Comparison of ENCODE assay signal across 13 mouse cellular contexts in the genomic region with DNA sequence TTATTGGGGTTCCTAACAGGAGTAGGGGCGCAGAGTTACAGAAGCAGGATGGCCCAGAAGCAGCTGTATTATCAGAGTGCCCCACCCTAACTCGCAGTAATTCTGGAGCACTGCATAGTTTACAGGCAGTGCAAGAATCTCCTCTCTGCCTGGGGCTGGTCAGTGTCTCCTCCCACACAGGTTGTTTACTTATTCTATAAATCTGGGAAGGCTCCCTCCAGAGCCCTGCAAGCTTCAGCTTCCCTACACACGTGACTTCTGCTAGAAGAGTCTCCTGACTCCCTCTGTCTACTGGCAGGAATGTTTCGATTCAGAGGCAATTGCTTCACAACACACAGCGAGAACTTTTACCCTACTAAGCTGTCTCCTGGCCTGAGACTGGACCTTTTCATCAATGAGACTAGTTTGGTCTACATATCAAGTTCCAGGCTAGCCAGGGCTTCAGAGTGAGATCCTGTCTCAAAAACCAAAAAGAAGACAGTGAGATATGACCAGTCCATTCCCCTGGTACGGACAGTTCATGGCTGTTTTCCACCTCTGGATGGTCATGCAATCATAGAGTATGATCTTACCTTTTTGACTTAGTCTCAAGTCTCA. TPM values are rescaled to one million over a fixed set of nuclear protein-coding genes. Genes with fewer than 3 reads are reported as not detected.
DNase-seq lines count a peak whose midpoint lies in the region; ATAC-seq and TF ChIP-seq lines count a peak whose summit lies in the region.
"Had no signal": no experiment of that assay in that cellular context is flagged by ENCODE, and none has a peak within 500 bp of the region (broad histone marks: within the 10 kb centered on the region; RNA-seq: fewer than 3 reads in every experiment).

No protein-coding gene starts in this region.

- no peak overlapping the region for H3K4me2 ChIP-seq in lung, postnatal 0 days (replicated peaks; ENCODE audit: low read depth, low read length)
- H3K4me2 ChIP-seq in hindbrain, embryonic 11.5 days (replicated peaks; ENCODE audit: low read depth, low read length), result no peak overlapping the region
- H3K4me2 ChIP-seq in forebrain, embryonic 16.5 days (ENCODE audit: low read length), result no peak overlapping the region
- H3K4me2 ChIP-seq: hindbrain, embryonic 15.5 days; limb, embryonic 12.5 days had no signal

- no peak; the same call in 1 of the 2 replicates for TF ChIP-seq EP300 in lung, postnatal 0 days (IDR thresholded peaks at IDR 0.05)

- H3K27ac ChIP-seq in lung, postnatal 0 days (ENCODE audit: low read length), result no peak overlapping the region
- H3K27ac ChIP-seq in hindbrain, embryonic 11.5 days (ENCODE audit: low read depth, low read length), result no peak overlapping the region
- no peak overlapping the region for H3K27ac ChIP-seq in forebrain, embryonic 16.5 days (ENCODE audit: low read length)
- H3K27ac ChIP-seq: gastrocnemius, adult 2 months; hindbrain, embryonic 15.5 days; limb, embryonic 12.5 days had no signal

- no peak; the same call in 1 of the 2 replicates for TF ChIP-seq CTCF in lung, postnatal 0 days (IDR thresholded peaks at IDR 0.05)

- H3K9ac ChIP-seq in lung, postnatal 0 days (replicated peaks; ENCODE audit: low read depth), result no peak overlapping the region
- no peak overlapping the region for H3K9ac ChIP-seq in hindbrain, embryonic 11.5 days (ENCODE audit: low read depth, low read length)
- no peak overlapping the region for H3K9ac ChIP-seq in forebrain, embryonic 16.5 days (replicated peaks; ENCODE audit: low read depth, low read length)
- H3K9ac ChIP-seq: hindbrain, embryonic 15.5 days; limb, embryonic 12.5 days had no signal

- WGBS in lung, postnatal 0 days, result 34% methylated on average over 6 of the region's 6 CpGs
- WGBS in hindbrain, embryonic 11.5 days, result 79% methylated on average over 6 of the region's 6 CpGs
- 79% methylated on average over 6 of the region's 6 CpGs for WGBS in forebrain, embryonic 16.5 days

- DNase-seq in heart, postnatal 4 days, result peak; percentile 2
- no peak for DNase-seq in heart, postnatal 36 days
- peak; percentile 81 for DNase-seq in NIH3T3 (ENCODE audit: low read depth)
- DNase-seq in kidney, adult 18-20 months, result peak; percentile 24
- DNase-seq in lung, postnatal 0 days (ENCODE audit: low spot score), result peak; percentile 71
- no peak for DNase-seq in hindbrain, embryonic 11.5 days (ENCODE audit: low spot score)
- DNase-seq in adrenal gland, adult 8-10 months, result no peak
- DNase-seq: gastrocnemius, adult 2 months had no signal

- H3K36me3 ChIP-seq in lung, postnatal 0 days (ENCODE audit: insufficient read depth, low read length), result no peaks in the 10 kb centered on the region
- no peaks in the 10 kb centered on the region for H3K36me3 ChIP-seq in hindbrain, embryonic 11.5 days (ENCODE audit: control insufficient read depth, insufficient read depth, low read length)
- no peaks in the 10 kb centered on the region for H3K36me3 ChIP-seq in forebrain, embryonic 16.5 days (ENCODE audit: control insufficient read depth, insufficient read depth)
- H3K36me3 ChIP-seq: hindbrain, embryonic 15.5 days; limb, embryonic 12.5 days had no signal

- no peak overlapping the region for H3K4me3 ChIP-seq in lung, postnatal 0 days (ENCODE audit: low read depth, low read length)
- no peak overlapping the region for H3K4me3 ChIP-seq in hindbrain, embryonic 11.5 days (ENCODE audit: low read depth, low read length)
- H3K4me3 ChIP-seq in forebrain, embryonic 16.5 days (replicated peaks; ENCODE audit: low read length), result no peak overlapping the region
- H3K4me3 ChIP-seq: gastrocnemius, adult 2 months; hindbrain, embryonic 15.5 days; limb, embryonic 12.5 days had no signal

- peak; percentile 83 for ATAC-seq in lung, postnatal 0 days
- no peak for ATAC-seq in hindbrain, embryonic 11.5 days (ENCODE audit: low FRiP score)
- ATAC-seq in forebrain, embryonic 16.5 days, result no peak
- ATAC-seq: activated CD4-positive, CD25-positive, alpha-beta regulatory T cell, adult 4 months; CD4-positive, CD25-positive, alpha-beta regulatory T cell, adult 4 months had no signal

- no peaks in the 10 kb centered on the region for H3K4me1 ChIP-seq in lung, postnatal 0 days (ENCODE audit: insufficient read depth, low read depth, low read length)
- H3K4me1 ChIP-seq in hindbrain, embryonic 11.5 days (replicated peaks; ENCODE audit: control insufficient read depth, insufficient read depth, low read length), result no peaks in the 10 kb centered on the region
- no peaks in the 10 kb centered on the region for H3K4me1 ChIP-seq in forebrain, embryonic 16.5 days (replicated peaks; ENCODE audit: control insufficient read depth, insufficient read depth, low read length)
- H3K4me1 ChIP-seq: hindbrain, embryonic 15.5 days; limb, embryonic 12.5 days had no signal

- no peaks in the 10 kb centered on the region for H3K27me3 ChIP-seq in lung, postnatal 0 days (replicated peaks; ENCODE audit: insufficient read depth, low read length)
- H3K27me3 ChIP-seq in hindbrain, embryonic 11.5 days (ENCODE audit: control insufficient read depth, insufficient read depth, low read length), result no peaks in the 10 kb centered on the region
- no peaks in the 10 kb centered on the region for H3K27me3 ChIP-seq in forebrain, embryonic 16.5 days (replicated peaks; ENCODE audit: control insufficient read depth, insufficient read depth, low read length)
- H3K27me3 ChIP-seq: hindbrain, embryonic 15.5 days had no signal

- intact Hi-C loops in heart, postnatal 36 days (cut with DNase I), result no loop called here

- no peaks in the 10 kb centered on the region for H3K9me3 ChIP-seq in lung, postnatal 0 days (ENCODE audit: low read length)
- no peaks in the 10 kb centered on the region for H3K9me3 ChIP-seq in hindbrain, embryonic 11.5 days (ENCODE audit: control insufficient read depth, low read length)
- no peaks in the 10 kb centered on the region for H3K9me3 ChIP-seq in forebrain, embryonic 16.5 days (ENCODE audit: control insufficient read depth, low read length)
- H3K9me3 ChIP-seq: hindbrain, embryonic 15.5 days; limb, embryonic 12.5 days had no signal

RNA-seq across cellular contexts. Expression of a gene that starts 9.7 kb away (rescaled TPM):
- under 1 TPM; 0.47 to 0.57 TPM for total RNA-seq in heart, postnatal 4 days (2021)
- total RNA-seq in heart, postnatal 36 days (2021), result under 1 TPM; 0.43 to 0.50 TPM
- polyA plus RNA-seq in lung, postnatal 0 days (2015; fragmentation: Nextera tagmentation; extraction: Ambion mirVana), result 1.0 and 1.2 TPM in 2 replicates
- polyA plus RNA-seq in hindbrain, embryonic 11.5 days (2014; fragmentation: Nextera tagmentation; extraction: Ambion mirVana), result 0.45 TPM in 1 of 2 replicates, not detected in the other
- not detected in 2 replicates for polyA plus RNA-seq in forebrain, embryonic 16.5 days (2015; fragmentation: Nextera tagmentation; extraction: Ambion mirVana)
- under 1 TPM; 0.15 to 0.87 (median 0.39) TPM for total RNA-seq in adrenal gland, adult 8-10 months (2022)
- polyA plus RNA-seq: activated CD4-positive, CD25-positive, alpha-beta regulatory T cell, adult 4 months; CD4-positive, CD25-positive, alpha-beta regulatory T cell, adult 4 months had no signal

RNA-seq across cellular contexts. Expression of a gene that starts 32.9 kb away (rescaled TPM):
- 10 to 100 TPM; 55.9 to 57.1 TPM for total RNA-seq in heart, postnatal 4 days (2021)
- 10 to 100 TPM; 40.8 to 83.9 TPM for total RNA-seq in heart, postnatal 36 days (2021)
- polyA plus RNA-seq in lung, postnatal 0 days (2015; fragmentation: Nextera tagmentation; extraction: Ambion mirVana), result 106 and 177 TPM in 2 replicates
- 33.4 and 36.8 TPM in 2 replicates for polyA plus RNA-seq in hindbrain, embryonic 11.5 days (2014; fragmentation: Nextera tagmentation; extraction: Ambion mirVana)
- 37.9 and 52.0 TPM in 2 replicates for polyA plus RNA-seq in forebrain, embryonic 16.5 days (2015; fragmentation: Nextera tagmentation; extraction: Ambion mirVana)
- total RNA-seq in adrenal gland, adult 8-10 months (2022), result 10 to 100 TPM; 17.3 to 29.4 (median 24.6) TPM

Comparison
In these comparisons a context has a peak if more than half of its experiments do, and no peak if none do; other contexts are left out.
1. DNase-seq: peak in heart, postnatal 4 days (single experiment), NIH3T3 (single experiment), kidney, adult 18-20 months (single experiment) and lung, postnatal 0 days (single experiment); none in heart, postnatal 36 days (0 of 2), hindbrain, embryonic 11.5 days (single experiment) and adrenal gland, adult 8-10 months (single experiment).